Mouse (Mus musculus) liver, adult 2 months (tissue): ENCODE measurements around the gene Gm15155. TPM values are rescaled to one million over a fixed set of nuclear protein-coding genes. Genes with fewer than 3 reads are reported as not detected.
A peak's percentile ranks its signal among the peaks of the same experiment; 100 is the strongest.

ENCODE experiments used
- DNase-seq: peaks from one replicate; pipeline ENCODE4 v3.0.0-alpha.2; 2011; ENCODE audit warnings: low read depth, low spot score; ENCODE audit errors: extremely low read depth
- H3K27ac ChIP-seq: fragments of 200-500 bp; replicated peaks from 2 replicates; pipeline ENCODE4 v1.5.1; 2012; ENCODE audit warnings: low read depth, mild to moderate bottlenecking, control low read depth, inconsistent platforms, low read length; ENCODE audit not compliant: insufficient read depth
- H3K27me3 ChIP-seq: fragments of 200-500 bp; 2 replicates; pipeline ENCODE4 v1.6.1; 2012; ENCODE audit warnings: mild to moderate bottlenecking, moderate library complexity, low read length, inconsistent platforms; ENCODE audit not compliant: control insufficient read depth, insufficient read depth
- H3K36me3 ChIP-seq: fragments of 200-500 bp; 2 replicates; pipeline ENCODE4 v1.6.1; 2012; ENCODE audit warnings: low read length, inconsistent platforms; ENCODE audit not compliant: control insufficient read depth, insufficient read depth
- H3K4me1 ChIP-seq: fragments of 200-500 bp; 2 replicates; pipeline ENCODE4 v1.6.1; 2011; ENCODE audit warnings: low read length; ENCODE audit not compliant: control insufficient read depth, insufficient read depth
- H3K4me3 ChIP-seq: fragments of 200-500 bp; 2 replicates; pipeline ENCODE4 v1.5.1; 2011; ENCODE audit warnings: low read depth, mild to moderate bottlenecking, control low read depth, low read length, moderate library complexity; ENCODE audit not compliant: insufficient read depth
- H3K79me2 ChIP-seq: fragments of 200-500 bp; 2 replicates; pipeline ENCODE4 v1.6.1; 2012; ENCODE audit warnings: inconsistent platforms, mild to moderate bottlenecking, low read length, moderate library complexity; ENCODE audit not compliant: control insufficient read depth, insufficient read depth
- H3K9ac ChIP-seq: fragments of 200-500 bp; 2 replicates; pipeline ENCODE4 v1.6.1; 2012; ENCODE audit warnings: low read depth, mild to moderate bottlenecking, control low read depth, inconsistent platforms, low read length
- CTCF ChIP-seq: fragments of 200-500 bp; IDR thresholded peaks from 2 replicates; pipeline ENCODE4 v1.5.1; 2011; ENCODE audit warnings: low read depth, low read length, control low read depth
- POLR2A ChIP-seq: fragments of 200-500 bp; IDR thresholded peaks from 2 replicates; pipeline ENCODE4 v1.6.1; 2011; ENCODE audit warnings: low read length, control low read depth; ENCODE audit not compliant: insufficient read depth; ENCODE audit errors: extremely low read depth
- WGBS: fragments of 180-500 bp; shearing (Covaris S2); methylation state at CpG from one replicate; pipeline ENCODE4 v1.1.7; 2018; 5-methylcytosine and 5-hydroxymethylcytosine counted together
- polyA plus RNA-seq: library from polyadenylated mRNA; depleted of rRNA; stranded (reverse); fragments of >200 nt; gene quantifications from 2 replicates; pipeline ENCODE4 v1.2.3, GENCODE M21; 2012; rRNA removed
- total RNA-seq: library from RNA; depleted of rRNA; stranded (reverse); fragments of >200 nt; gene quantifications from 2 replicates; pipeline ENCODE4 v1.2.3, GENCODE M21; 2014; rRNA removed

The Gm15155 gene
- not detected in 2 replicates for total RNA-seq
- not detected in 2 replicates for polyA plus RNA-seq

GRCm38 (mm10) chrX:155624341-155624841 lies at the start of gene Gm15155:
TSS of gene Gm15155 (plus strand) at chrX:155624741.
- no peaks in the 10 kb centered on the region for H3K36me3 ChIP-seq
- DNase-seq = no peak
- H3K4me3 ChIP-seq = no peak within 1 kb of the TSS
- H3K27ac ChIP-seq = no peak within 1 kb of the TSS
- peaks cover 4% of the 10 kb centered on the region; the same call in 1 of the 2 replicates for H3K27me3 ChIP-seq
- no peak within 1 kb of the TSS for H3K9ac ChIP-seq
- 1% methylated on average over 19 of the region's 19 CpGs for WGBS
- TF ChIP-seq CTCF = no peak
- TF ChIP-seq POLR2A = no peak
- H3K79me2 ChIP-seq = no peaks in the 10 kb centered on the region
- H3K4me1 ChIP-seq = no peaks in the 10 kb centered on the region

GRCm38 (mm10) chrX:155579791-155580190 lies 44.8 kb upstream of the Gm15155 start:
- no peaks in the 10 kb centered on the region for H3K4me1 ChIP-seq
- H3K27me3 ChIP-seq = no peaks in the 10 kb centered on the region
- H3K36me3 ChIP-seq = no peaks in the 10 kb centered on the region
- no peak overlapping the region for H3K4me3 ChIP-seq
- H3K9ac ChIP-seq = no peak overlapping the region
- H3K79me2 ChIP-seq = no peaks in the 10 kb centered on the region
- no peak overlapping the region for H3K27ac ChIP-seq
- no peak for TF ChIP-seq CTCF
- no peak for DNase-seq

- no peaks in the 10 kb centered on the region for H3K27me3 ChIP-seq
- no peak overlapping the region for H3K27ac ChIP-seq
- WGBS = 55% methylated on average over 2 of the region's 2 CpGs
- TF ChIP-seq POLR2A = no peak
- no peak for TF ChIP-seq CTCF
- DNase-seq = peak; percentile 24
- no peaks in the 10 kb centered on the region for H3K4me1 ChIP-seq
- no peaks in the 10 kb centered on the region for H3K79me2 ChIP-seq
- no peak overlapping the region for H3K4me3 ChIP-seq
- no peak overlapping the region for H3K9ac ChIP-seq
- no peaks in the 10 kb centered on the region for H3K36me3 ChIP-seq
Observed at GRCm38 (mm10) chrX:155584586-155584985, 40.0 kb upstream of the Gm15155 start.

- no peak for TF ChIP-seq CTCF
- Histone ChIP-seq H3K36me3 (no peaks in the 10 kb centered on the region), H3K79me2 (no peaks in the 10 kb centered on the region), H3K27me3 (no peaks in the 10 kb centered on the region), H3K9ac (no peak overlapping the region), H3K4me1 (no peaks in the 10 kb centered on the region), H3K27ac (no peak overlapping the region), H3K4me3 (no peak overlapping the region)
- DNase-seq = no peak
- WGBS = 54% methylated on average over 3 of the region's 3 CpGs
Observed at GRCm38 (mm10) chrX:155591490-155591889, 33.1 kb upstream of the Gm15155 start.

GRCm38 (mm10) chrX:155592467-155592866 lies 32.1 kb upstream of the Gm15155 start:
- Histone ChIP-seq H3K27ac (no peak overlapping the region), H3K79me2 (no peaks in the 10 kb centered on the region), H3K27me3 (no peaks in the 10 kb centered on the region), H3K9ac (no peak overlapping the region), H3K4me3 (no peak overlapping the region), H3K4me1 (no peaks in the 10 kb centered on the region), H3K36me3 (no peaks in the 10 kb centered on the region)
- 56% methylated on average over 2 of the region's 2 CpGs for WGBS
- TF ChIP-seq POLR2A (no peak), CTCF (no peak)
- no peak for DNase-seq

- H3K27ac ChIP-seq = no peak overlapping the region
- H3K4me3 ChIP-seq = no peak overlapping the region
- no peaks in the 10 kb centered on the region for H3K36me3 ChIP-seq
- no peaks in the 10 kb centered on the region for H3K79me2 ChIP-seq
- TF ChIP-seq CTCF (no peak), POLR2A (no peak)
- 81% methylated on average over 1 of the region's 1 CpGs for WGBS
- H3K9ac ChIP-seq = no peak overlapping the region
- no peak for DNase-seq
- no peaks in the 10 kb centered on the region for H3K4me1 ChIP-seq
- H3K27me3 ChIP-seq = no peaks in the 10 kb centered on the region
Observed at GRCm38 (mm10) chrX:155594685-155595084, 29.9 kb upstream of the Gm15155 start.
